Mouse (Mus musculus) layer of hippocampus, adult 9-10 months (tissue): Measurements from ENCODE around the gene Gm20388.

ENCODE experiments used
- DNase-seq: peaks from one replicate; pipeline ENCODE4 v3.0.0; 2022; ENCODE audit warnings: low spot score

Gene Gm20388

GRCm38 (mm10) chr8:120532517-120533215 is 622.0 kb downstream of the Gm20388 start:
- no peak for DNase-seq

- no peak for DNase-seq
Measured at GRCm38 (mm10) chr8:120533380-120533779, 622.7 kb downstream of the Gm20388 start.

GRCm38 (mm10) chr8:120534080-120534479 is 623.4 kb downstream of the Gm20388 start:
- DNase-seq: no peak

GRCm38 (mm10) chr8:120534504-120535368 is 624.1 kb downstream of the Gm20388 start:
- peak; percentile 76 for DNase-seq

GRCm38 (mm10) chr8:120535452-120536305 is 625.0 kb downstream of the Gm20388 start:
- no peak for DNase-seq

- no peak for DNase-seq
Measured at GRCm38 (mm10) chr8:120536306-120537206, 625.9 kb downstream of the Gm20388 start.

GRCm38 (mm10) chr8:120537207-120537817 is 626.7 kb downstream of the Gm20388 start:
- DNase-seq: no peak

- DNase-seq: no peak
Measured at GRCm38 (mm10) chr8:120537818-120538396, 627.3 kb downstream of the Gm20388 start.

GRCm38 (mm10) chr8:120538397-120539240 is 628.0 kb downstream of the Gm20388 start:
- no peak for DNase-seq

GRCm38 (mm10) chr8:120539381-120539774 is 628.7 kb downstream of the Gm20388 start:
- no peak for DNase-seq

GRCm38 (mm10) chr8:120539775-120540625 is 629.4 kb downstream of the Gm20388 start:
- no peak for DNase-seq

- no peak for DNase-seq
Measured at GRCm38 (mm10) chr8:120542995-120543394, 632.4 kb downstream of the Gm20388 start.

GRCm38 (mm10) chr8:120543416-120544055 is 632.9 kb downstream of the Gm20388 start:
- no peak for DNase-seq

GRCm38 (mm10) chr8:120544155-120544554 is 633.5 kb downstream of the Gm20388 start:
- no peak for DNase-seq

- DNase-seq: no peak
Measured at GRCm38 (mm10) chr8:120547562-120547961, 636.9 kb downstream of the Gm20388 start.

GRCm38 (mm10) chr8:120548313-120548761 is 637.7 kb downstream of the Gm20388 start:
- no peak for DNase-seq

- no peak for DNase-seq
Measured at GRCm38 (mm10) chr8:120549321-120549921, 638.8 kb downstream of the Gm20388 start.
